Mouse (Mus musculus) stomach, postnatal 0 days (tissue): ENCODE measurements around the gene Babam2.

Experiments
- CTCF ChIP-seq: IDR thresholded peaks from 2 replicates; pipeline ENCODE4 v1.5.1; 2016; ENCODE audit warnings: antibody characterized with exemption, low read depth, mild to moderate bottlenecking, moderate library complexity
- EP300 ChIP-seq: optimal IDR thresholded peaks from 2 replicates; pipeline ENCODE3; 2016; ENCODE audit warnings: antibody characterized with exemption

DNA sequence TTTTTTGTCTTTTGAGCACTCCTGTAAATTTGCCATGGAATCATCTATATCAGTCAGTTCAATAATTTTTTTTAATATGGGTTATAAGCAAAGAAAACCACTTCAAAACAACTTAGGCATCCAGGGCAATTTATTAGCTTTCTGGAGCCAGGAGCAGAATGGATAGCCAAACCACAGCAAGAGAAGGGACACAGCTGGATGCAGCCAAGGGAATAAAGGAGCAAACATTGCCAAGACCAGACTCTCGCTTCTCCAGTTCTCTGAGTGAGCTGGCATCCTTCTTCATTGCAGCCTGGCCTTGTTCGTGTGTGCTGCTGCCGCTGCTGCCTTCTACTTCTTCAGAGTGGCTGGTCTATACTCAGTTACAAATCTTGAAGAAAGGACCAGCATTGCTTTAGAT, 190.9 kb downstream of the Babam2 start:
- TF ChIP-seq CTCF (no peak), EP300 (no peak)
